Mouse (Mus musculus) heart, adult 2 months (tissue): Measurements from ENCODE around the gene Foxp1.

Experiments
- CTCF ChIP-seq: fragments of 200-600 bp; IDR thresholded peaks from 2 replicates; pipeline ENCODE4 v1.8.1; 2022; ENCODE audit warnings: antibody characterized with exemption, mild to moderate bottlenecking, moderate library complexity
- EP300 ChIP-seq: fragments of 200-500 bp; IDR thresholded peaks from 2 replicates; pipeline ENCODE4 v1.6.1; 2011; ENCODE audit warnings: low read depth, low read length, control low read depth; ENCODE audit not compliant: insufficient read depth
- POLR2A ChIP-seq: fragments of 200-500 bp; IDR thresholded peaks from 2 replicates; pipeline ENCODE4 v1.6.1; 2011; ENCODE audit warnings: mild to moderate bottlenecking, low read depth, low read length, control low read depth; ENCODE audit not compliant: insufficient read depth

GRCm38 (mm10) chr6:99338593-99339342 is 183.8 kb downstream of the Foxp1 start:
- TF ChIP-seq POLR2A = no peak
- TF ChIP-seq CTCF = no peak
- TF ChIP-seq EP300 = no peak
